In the genomic region with DNA sequence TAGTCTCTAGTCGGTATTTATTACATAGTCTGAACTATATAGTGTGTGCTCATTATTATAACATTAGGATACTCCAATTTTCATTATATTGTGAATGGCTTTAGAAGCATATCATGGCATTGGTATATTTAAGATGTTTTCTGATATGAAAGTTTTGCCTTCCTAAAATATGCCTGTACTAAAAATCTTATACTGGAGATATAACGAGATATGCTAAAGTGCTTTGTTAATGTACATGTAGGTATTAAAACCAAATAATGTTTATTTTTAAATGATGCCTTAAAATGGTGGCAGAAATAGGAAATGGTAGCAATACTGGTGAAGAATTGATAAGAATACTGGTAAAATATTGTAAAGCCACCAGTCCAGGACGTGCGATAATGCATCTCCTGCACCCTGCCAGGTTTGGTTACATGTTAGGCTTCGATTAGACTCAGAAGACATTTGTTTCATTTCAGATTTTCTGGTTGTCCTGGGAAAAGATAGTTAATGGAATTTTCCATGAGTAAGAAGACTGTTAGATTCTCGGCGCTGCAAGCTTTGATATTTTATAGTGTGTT, we compare ENCODE assay signal across 1 mouse cellular context.
A peak's percentile ranks its signal among the peaks of the same experiment; 100 is the strongest.
TF ChIP-seq lines count a peak whose summit lies in the region.

No protein-coding gene starts in this region.

TF ChIP-seq in MEL, 35 proteins besides CTCF, POLR2A, EP300 and RAD21 (continued from another document):
- peak; percentile 31; the same call in 1 of the 2 replicates for TF ChIP-seq ZNF384 (IDR thresholded peaks at IDR 0.05; ENCODE audit: low read depth, low read length)
- TF ChIP-seq GABPA (IDR thresholded peaks at IDR 0.05; ENCODE audit: low read depth, low read length), result no peak
- TF ChIP-seq USF2 (IDR thresholded peaks at IDR 0.05; ENCODE audit: borderline replicate concordance in 1 of 2, insufficient read depth in 1 of 2, low read depth in 1 of 2, low read length in 2 of 2), result no peak
TF ChIP-seq in MEL: peak in this region for 11.
